Mouse (Mus musculus) heart, embryonic 14.5 days (tissue): Measurements from ENCODE around the gene Myl4. TPM values are rescaled to one million over a fixed set of nuclear protein-coding genes. Genes with fewer than 3 reads are reported as not detected.

Source experiments
- ATAC-seq: fragments of 200-750 bp; cut with Nextera tagmentation; 2 replicates; pipeline ENCODE4 v1.8.0; 2017; ENCODE audit warnings: low read depth, moderate TSS enrichment; ENCODE audit not compliant: insufficient number of reproducible peaks, insufficient read depth, low FRiP score
- H3K27ac ChIP-seq, 2 experiments: fragments of 200-500 bp in 1 of 2; fragments of 300-500 bp in 1 of 2; sonication (generic) in 1 of 2; replicated peaks in 1 of 2; 2 replicates each; pipeline ENCODE4 v1.5.1; 2012 to 2014; ENCODE audit warnings: low read depth in 2 of 2, low read length in 2 of 2, control low read depth in 1 of 2, mild to moderate bottlenecking in 1 of 2, mixed read lengths in 1 of 2; ENCODE audit not compliant: control insufficient read depth in 1 of 2, insufficient read depth in 1 of 2
- H3K27me3 ChIP-seq: fragments of 300-500 bp; sonication (generic); 2 replicates; pipeline ENCODE4 v1.6.1; 2014; ENCODE audit warnings: mild to moderate bottlenecking, low read length, control low read depth; ENCODE audit not compliant: control insufficient read depth, insufficient read depth
- H3K36me3 ChIP-seq: fragments of 300-500 bp; sonication (generic); 2 replicates; pipeline ENCODE4 v1.6.1; 2014; ENCODE audit warnings: mild to moderate bottlenecking, control low read depth, low read length, mixed read lengths; ENCODE audit not compliant: control insufficient read depth, insufficient read depth
- H3K4me1 ChIP-seq, 2 experiments: fragments of 200-500 bp in 1 of 2; fragments of 300-500 bp in 1 of 2; sonication (generic) in 1 of 2; 2 replicates each; pipeline ENCODE4 v1.6.1; 2012 to 2014; ENCODE audit warnings: low read length in 2 of 2, control low read depth in 1 of 2, mixed read lengths in 1 of 2; ENCODE audit not compliant: control insufficient read depth in 2 of 2, insufficient read depth in 2 of 2
- H3K4me2 ChIP-seq: fragments of 300-500 bp; sonication (generic); 2 replicates; pipeline ENCODE4 v1.6.1; 2014; ENCODE audit warnings: mild to moderate bottlenecking, low read length
- H3K4me3 ChIP-seq, 2 experiments: fragments of 200-500 bp in 1 of 2; fragments of 300-500 bp in 1 of 2; sonication (generic) in 1 of 2; 2 replicates each; pipeline ENCODE4 v1.5.1; 2012 to 2014; ENCODE audit warnings: low read length in 2 of 2, mild to moderate bottlenecking in 2 of 2, control low read depth in 1 of 2, low read depth in 1 of 2, moderate library complexity in 1 of 2; ENCODE audit not compliant: control insufficient read depth in 1 of 2, insufficient read depth in 1 of 2
- H3K9ac ChIP-seq: fragments of 300-500 bp; sonication (generic); 2 replicates; pipeline ENCODE4 v1.6.1; 2014; ENCODE audit warnings: mild to moderate bottlenecking, low read length
- H3K9me3 ChIP-seq: fragments of 300-500 bp; sonication (generic); 2 replicates; pipeline ENCODE4 v1.6.1; 2016; ENCODE audit warnings: low read length, control low read depth; ENCODE audit not compliant: control insufficient read depth
- WGBS: fragments of 180-500 bp; shearing (Covaris S2); extraction: QIAGEN DNeasy Blood & Tissue Kit; methylation state at CpG from one replicate; pipeline ENCODE4 v1.1.7; 2014; 5-methylcytosine and 5-hydroxymethylcytosine counted together
- polyA plus RNA-seq: library from polyadenylated mRNA; unstranded; fragments of >200 nt; fragmentation: Nextera tagmentation; extraction: Ambion mirVana; gene quantifications from 2 replicates; pipeline ENCODE4 v1.2.1, GENCODE M21; 2014

Myl4 gene
- polyA plus RNA-seq, 1 experiment from 2014 or later, result 2,941 TPM

DNA sequence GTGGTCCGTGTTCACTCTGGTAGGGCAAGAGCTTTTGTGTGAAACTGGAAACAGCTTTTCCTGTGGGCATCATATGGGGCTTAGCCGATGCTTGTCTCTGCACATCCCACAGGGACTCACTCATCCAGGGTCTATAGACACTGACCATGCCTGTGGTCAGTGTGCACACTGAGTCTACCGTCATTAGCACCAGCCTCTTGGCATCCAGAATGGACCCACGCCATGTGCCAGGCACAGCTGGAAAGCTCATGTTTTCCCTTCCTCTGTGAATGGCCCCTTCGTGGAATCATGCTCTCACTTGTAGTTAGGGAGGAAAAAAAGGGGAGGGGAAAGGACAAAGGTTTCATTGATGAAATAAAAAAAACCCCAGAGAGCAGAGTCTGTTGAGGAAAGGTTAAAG, 87.5 kb downstream of the Myl4 start:
- Histone ChIP-seq H3K4me3 (no peak overlapping the region), H3K4me1 (no peaks in the 10 kb centered on the region), H3K36me3 (peaks cover 4% of the 10 kb centered on the region; the same call in 1 of the 2 replicates), H3K9me3 (no peaks in the 10 kb centered on the region), H3K27ac (no peak overlapping the region), H3K4me2 (no peak overlapping the region), H3K9ac (no peak overlapping the region), H3K27me3 (no peaks in the 10 kb centered on the region)
- 76% methylated on average over 5 of the region's 5 CpGs for WGBS
- ATAC-seq, result no peak

DNA sequence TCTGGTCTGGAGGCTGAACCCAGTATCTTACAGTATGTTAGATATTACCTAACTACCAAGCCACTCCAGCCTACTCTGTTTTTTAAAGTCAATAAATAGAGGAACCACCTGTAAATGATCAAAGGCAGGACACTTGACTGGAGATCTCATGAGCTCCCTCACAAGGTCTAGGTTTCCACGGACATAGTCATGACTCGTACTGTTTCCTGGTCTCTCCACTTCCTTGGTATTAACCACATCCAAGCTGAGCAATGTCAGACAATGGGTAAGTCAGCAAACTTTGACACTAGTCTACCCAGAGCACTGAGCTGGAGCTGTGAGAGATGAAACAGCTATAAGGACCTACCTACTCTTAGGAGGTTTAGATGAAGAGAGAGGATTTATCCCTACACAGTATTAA, 88.4 kb downstream of the Myl4 start:
- Histone ChIP-seq H3K4me2 (no peak overlapping the region), H3K9ac (no peak overlapping the region), H3K4me3 (no peak overlapping the region), H3K27me3 (no peaks in the 10 kb centered on the region), H3K36me3 (peaks cover 4% of the 10 kb centered on the region; the same call in 1 of the 2 replicates), H3K9me3 (no peaks in the 10 kb centered on the region), H3K4me1 (no peaks in the 10 kb centered on the region), H3K27ac (no peak overlapping the region)
- no peak for ATAC-seq
- WGBS, result 61% methylated on average over 2 of the region's 2 CpGs

DNA sequence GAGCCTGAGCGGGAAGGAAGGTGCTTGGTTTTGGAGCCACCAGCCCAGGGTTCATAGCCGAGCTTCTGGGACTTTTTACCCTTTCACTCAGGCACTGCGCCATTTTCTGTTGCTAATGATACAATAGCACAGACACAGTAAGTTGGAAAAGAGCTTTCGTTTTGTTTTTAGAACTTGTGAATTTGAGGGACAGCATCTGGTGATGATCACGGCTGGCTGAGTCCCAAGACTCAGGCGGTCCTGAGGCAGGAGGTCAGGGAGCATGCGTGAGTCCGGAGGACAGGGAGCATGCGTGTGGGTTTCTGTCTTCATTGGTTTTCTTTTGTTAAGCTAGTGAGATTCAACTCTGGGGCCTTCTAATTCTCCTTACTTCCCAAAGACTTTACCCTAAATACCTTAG, 89.2 kb downstream of the Myl4 start:
- H3K4me2 ChIP-seq, result no peak overlapping the region
- peaks cover 4% of the 10 kb centered on the region; the same call in 1 of the 2 replicates for H3K36me3 ChIP-seq
- 80% methylated on average over 9 of the region's 9 CpGs for WGBS
- no peak overlapping the region for H3K27ac ChIP-seq
- no peak for ATAC-seq
- no peaks in the 10 kb centered on the region for H3K27me3 ChIP-seq
- no peaks in the 10 kb centered on the region for H3K4me1 ChIP-seq
- H3K9ac ChIP-seq, result no peak overlapping the region
- H3K4me3 ChIP-seq, result no peak overlapping the region
- no peaks in the 10 kb centered on the region for H3K9me3 ChIP-seq

DNA sequence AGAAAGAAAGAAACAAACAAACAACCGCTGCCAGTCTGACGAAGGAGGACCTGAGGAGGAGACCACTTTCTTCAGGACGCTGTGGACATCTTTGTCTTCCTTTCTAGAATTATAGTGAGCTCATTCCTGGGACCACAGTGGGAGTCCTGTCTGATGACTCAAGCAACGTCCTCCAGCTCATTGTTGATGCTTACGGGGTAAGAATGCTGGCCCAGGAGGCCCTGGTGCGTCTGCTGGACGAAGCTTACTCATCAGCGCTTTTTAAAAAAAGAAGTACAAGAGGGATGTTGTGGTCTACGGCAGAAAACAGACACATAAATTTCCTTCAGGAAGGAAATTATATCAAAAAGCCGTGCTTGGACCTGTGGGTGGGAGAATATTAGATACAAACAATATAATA, 90.4 kb downstream of the Myl4 start:
- H3K9me3 ChIP-seq, result no peaks in the 10 kb centered on the region
- no peak for ATAC-seq
- no peaks in the 10 kb centered on the region for H3K4me1 ChIP-seq
- H3K36me3 ChIP-seq, result peaks cover 4% of the 10 kb centered on the region; the same call in 1 of the 2 replicates
- no peak overlapping the region for H3K27ac ChIP-seq
- H3K27me3 ChIP-seq, result no peaks in the 10 kb centered on the region
- H3K9ac ChIP-seq, result no peak overlapping the region
- no peak overlapping the region for H3K4me3 ChIP-seq
- no peak overlapping the region for H3K4me2 ChIP-seq
- WGBS, result 77% methylated on average over 10 of the region's 10 CpGs

DNA sequence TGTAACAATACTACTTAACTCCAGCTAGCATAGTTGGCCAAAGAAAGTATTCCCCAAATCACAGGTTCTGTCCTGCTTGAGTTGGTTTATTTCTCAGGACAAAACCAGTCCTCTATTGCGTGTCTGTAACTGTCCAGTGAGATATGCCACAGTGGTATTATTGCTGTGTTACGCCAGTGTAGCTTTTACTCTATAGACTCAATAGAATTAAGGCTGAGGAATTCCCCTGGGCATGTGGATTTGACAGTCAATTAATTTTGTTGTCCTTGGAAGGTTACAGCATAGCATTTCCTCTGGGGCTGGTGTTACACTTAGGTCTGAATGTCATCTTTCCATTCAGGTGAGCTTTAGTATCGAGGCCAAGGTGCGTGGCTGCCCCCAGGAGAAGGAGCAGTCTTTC, 92.8 kb downstream of the Myl4 start:
- H3K9ac ChIP-seq, result no peak overlapping the region
- no peaks in the 10 kb centered on the region for H3K9me3 ChIP-seq
- H3K27me3 ChIP-seq, result no peaks in the 10 kb centered on the region
- H3K4me2 ChIP-seq, result no peak overlapping the region
- H3K36me3 ChIP-seq, result no peaks in the 10 kb centered on the region
- H3K4me1 ChIP-seq, result peaks cover 0 to 3% of the 10 kb centered on the region in 2 experiments; a peak in 1 of 4 replicates
- 91% methylated on average over 4 of the region's 4 CpGs for WGBS
- no peak for ATAC-seq
- H3K27ac ChIP-seq, result no peak overlapping the region
- no peak overlapping the region for H3K4me3 ChIP-seq

Other genes with a start within 250 kb of the Myl4 start
- 14.5 and 16.5 TPM in 2 replicates for gene Kansl1, start 81.8 kb upstream of the Myl4 start, polyA plus RNA-seq
- 35.6 and 39.7 TPM in 2 replicates for gene Cdc27, start within 50 bp of the Myl4 start, polyA plus RNA-seq
- 1.7 and 1.8 TPM in 2 replicates for gene Itgb3, start 57.3 kb downstream of the Myl4 start, polyA plus RNA-seq
- gene Gm11639, start 135.0 kb downstream of the Myl4 start, polyA plus RNA-seq, result 0.01 TPM in 1 of 2 replicates, not detected in the other